Mouse (Mus musculus): ENCODE measurements around the gene Spaca4.
A peak's percentile ranks its signal among the peaks of the same experiment; 100 is the strongest.

DNA sequence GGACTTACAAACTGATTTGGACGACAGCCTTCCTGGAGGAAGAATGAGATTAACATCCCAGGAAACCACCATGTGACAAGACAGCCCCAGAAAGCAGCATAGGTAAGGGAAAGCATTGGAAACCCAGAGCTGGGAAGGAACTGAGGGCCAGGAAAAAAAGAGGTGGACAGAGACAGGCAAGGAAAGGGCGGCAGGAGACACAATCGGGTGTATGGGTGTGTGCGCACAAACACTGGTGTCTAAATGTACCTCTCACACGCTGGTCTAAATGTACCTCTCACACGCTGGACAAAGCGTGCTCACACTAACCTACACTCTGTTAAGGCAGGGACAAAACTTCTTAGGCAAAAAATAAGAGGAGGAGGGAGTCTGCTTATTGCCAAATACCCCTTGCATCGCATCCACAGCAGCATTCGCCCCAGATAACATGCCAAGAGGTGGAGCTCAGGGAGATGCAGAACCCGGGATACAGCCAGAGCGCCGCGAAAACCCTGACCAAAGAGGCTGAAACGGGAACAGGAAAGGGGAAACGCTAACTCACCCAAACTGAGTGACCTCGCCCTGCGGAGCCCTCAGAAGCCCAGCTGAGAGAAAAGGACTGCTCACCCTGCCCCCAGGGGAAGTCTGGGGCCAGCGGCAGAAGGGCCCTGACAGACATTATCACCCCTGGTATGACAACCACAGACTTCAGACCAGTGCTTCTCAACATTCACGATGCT, 9.7 kb downstream of the Spaca4 start:
- TF ChIP-seq CTCF (IDR thresholded peaks at IDR 0.05; ENCODE audit: control insufficient read depth, insufficient read depth, low read length) (no peak), POLR2A (IDR thresholded peaks at IDR 0.05; ENCODE audit: borderline replicate concordance, control insufficient read depth, low read depth, low read length) (peak; percentile 32; the same call in 1 of the 2 replicates)

Measured in bone marrow, adult 2 months (tissue).